Mouse (Mus musculus) E14TG2a.4 (cell line): ENCODE measurements around the gene Aco1.

Source experiments
- CTCF ChIP-seq: conservative IDR thresholded peaks from 2 replicates; pipeline ENCODE4 v1.5.1; 2014; ENCODE audit warnings: low read length
- POU5F1 ChIP-seq: IDR thresholded peaks from 2 replicates; pipeline ENCODE4 v1.6.1; 2014; ENCODE audit warnings: low read length, borderline replicate concordance

GRCm38 (mm10) chr4:40178584-40178983 is 35.7 kb downstream of the Aco1 start:
- TF ChIP-seq CTCF (no peak), POU5F1 (no peak)
